Mouse (Mus musculus) kidney, embryonic 15.5 days (tissue): ENCODE results near the gene Drg2. TPM values are rescaled to one million over a fixed set of nuclear protein-coding genes. Genes with fewer than 3 reads are reported as not detected.

Experiments used
- polyA plus RNA-seq: library from polyadenylated mRNA; unstranded; fragments of >200 nt; fragmentation: Nextera tagmentation; extraction: Ambion mirVana; gene quantifications from 2 replicates; pipeline ENCODE4 v1.2.1, GENCODE M21; 2015

Gene Drg2
- polyA plus RNA-seq, 1 experiment from 2014 or later, result 120 TPM

Other genes with a start within 250 kb of the Drg2 start
- gene Srebf1, start 232.0 kb upstream of the Drg2 start, polyA plus RNA-seq, result 56.3 and 60.0 TPM in 2 replicates
- gene Tom1l2, start 101.7 kb upstream of the Drg2 start, polyA plus RNA-seq, result 27.1 and 33.1 TPM in 2 replicates
- 1.7 and 2.6 TPM in 2 replicates for gene Drc3, start 101.3 kb upstream of the Drg2 start, polyA plus RNA-seq
- 25.0 and 27.1 TPM in 2 replicates for gene Gid4, start 37.4 kb upstream of the Drg2 start, polyA plus RNA-seq
- 53.6 and 55.3 TPM in 2 replicates for gene Atpaf2, start 36.1 kb upstream of the Drg2 start, polyA plus RNA-seq
- gene Myo15, start 14.7 kb downstream of the Drg2 start, polyA plus RNA-seq, result 0.23 and 0.26 TPM in 2 replicates
- gene Alkbh5, start 81.8 kb downstream of the Drg2 start, polyA plus RNA-seq, result 37.5 and 37.9 TPM in 2 replicates
- 52.6 and 61.4 TPM in 2 replicates for gene Llgl1, start 245.1 kb downstream of the Drg2 start, polyA plus RNA-seq